Mouse (Mus musculus) midbrain, embryonic 12.5 days (tissue): ENCODE data around the gene Gm8764. TPM values are rescaled to one million over a fixed set of nuclear protein-coding genes. Genes with fewer than 3 reads are reported as not detected.

Source experiments
- polyA plus RNA-seq: library from polyadenylated mRNA; unstranded; fragments of >200 nt; fragmentation: Nextera tagmentation; extraction: Ambion mirVana; gene quantifications from 2 replicates; pipeline ENCODE4 v1.2.1, GENCODE M21; 2016

The Gm8764 gene
- polyA plus RNA-seq, 1 experiment from 2014 or later: not detected

Other genes with a start within 250 kb of the Gm8764 start
- not detected in 2 replicates for gene Gm21293, start 17.0 kb upstream of the Gm8764 start, polyA plus RNA-seq
- gene Gm6763, start 8.5 kb upstream of the Gm8764 start, polyA plus RNA-seq: not detected in 2 replicates
- not detected in 2 replicates for gene Gm21304, start 8.5 kb downstream of the Gm8764 start, polyA plus RNA-seq
- gene Gm21312, start 17.0 kb downstream of the Gm8764 start, polyA plus RNA-seq: not detected in 2 replicates
- not detected in 2 replicates for gene Gm20765, start 25.5 kb downstream of the Gm8764 start, polyA plus RNA-seq
- not detected in 2 replicates for gene Gm4340, start 34.0 kb downstream of the Gm8764 start, polyA plus RNA-seq